Mouse (Mus musculus) bone marrow, adult 2 months (tissue): Measurements from ENCODE around the gene Rin1.

Experiments
- CTCF ChIP-seq: fragments of 200-500 bp; IDR thresholded peaks from 2 replicates; pipeline ENCODE4 v1.5.1; 2011; ENCODE audit warnings: low read length, control low read depth; ENCODE audit not compliant: control insufficient read depth, insufficient read depth
- POLR2A ChIP-seq: fragments of 200-500 bp; IDR thresholded peaks from 2 replicates; pipeline ENCODE4 v1.6.1; 2011; ENCODE audit warnings: low read depth, mild to moderate bottlenecking, control low read depth, low read length, borderline replicate concordance; ENCODE audit not compliant: control insufficient read depth

DNA sequence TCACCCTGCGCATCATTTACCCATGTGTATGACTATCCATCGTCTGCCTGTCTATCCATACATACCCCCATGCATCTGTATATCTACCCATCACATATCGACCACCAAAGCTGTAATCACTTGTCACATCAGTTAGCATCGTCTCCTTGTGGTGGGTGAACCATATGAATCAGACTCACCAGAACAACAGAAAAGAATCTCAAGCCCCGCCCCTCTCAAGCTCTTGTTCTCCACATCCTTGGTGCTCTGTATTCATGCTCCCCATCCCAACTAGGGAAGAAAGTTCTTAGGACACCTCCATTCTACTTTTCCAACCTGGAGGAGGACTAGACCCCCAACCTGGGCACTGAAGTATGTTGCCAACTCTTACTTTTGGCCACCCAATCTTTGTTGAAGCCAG, 11.8 kb downstream of the Rin1 start:
- TF ChIP-seq CTCF (no peak), POLR2A (no peak)
